ENCODE assay signal across 24 mouse cellular contexts in genomic region chr9:7769081-7769480, GRCm38 (mm10). TPM values are rescaled to one million over a fixed set of nuclear protein-coding genes. Genes with fewer than 3 reads are reported as not detected.
DNase-seq lines count a peak whose midpoint lies in the region; ATAC-seq and TF ChIP-seq lines count a peak whose summit lies in the region.
"Had no signal": no experiment of that assay in that cellular context is flagged by ENCODE, and none has a peak within 500 bp of the region (broad histone marks: within the 10 kb centered on the region; RNA-seq: fewer than 3 reads in every experiment).

No protein-coding gene starts in this region.

- peaks cover 6% of the 10 kb centered on the region; the same call in 1 of the 2 replicates for H3K4me1 ChIP-seq in lung, postnatal 0 days (ENCODE audit: insufficient read depth, low read depth, low read length)
- H3K4me1 ChIP-seq in heart, embryonic 16.5 days (ENCODE audit: control insufficient read depth, insufficient read depth, low read length): peaks cover 55% of the 10 kb centered on the region

- no peaks in the 10 kb centered on the region for H3K9me3 ChIP-seq in lung, postnatal 0 days (ENCODE audit: low read length)
- H3K9me3 ChIP-seq in heart, embryonic 16.5 days (replicated peaks; ENCODE audit: control insufficient read depth, low read length): no peaks in the 10 kb centered on the region
- H3K9me3 ChIP-seq: forebrain, embryonic 13.5 days; lung, embryonic 15.5 days; midbrain, embryonic 12.5 days; neural tube, embryonic 13.5 days had no signal

- H3K27me3 ChIP-seq in lung, postnatal 0 days (replicated peaks; ENCODE audit: insufficient read depth, low read length): no peaks in the 10 kb centered on the region
- H3K27me3 ChIP-seq in heart, embryonic 16.5 days (ENCODE audit: control insufficient read depth, insufficient read depth, low read length): no peaks in the 10 kb centered on the region
- H3K27me3 ChIP-seq: forebrain, embryonic 13.5 days; lung, embryonic 15.5 days; midbrain, embryonic 12.5 days; neural tube, embryonic 13.5 days had no signal

- 60% methylated on average over 4 of the region's 4 CpGs for WGBS in lung, postnatal 0 days
- 64% methylated on average over 4 of the region's 4 CpGs for WGBS in heart, embryonic 16.5 days

- DNase-seq in lung, postnatal 0 days (ENCODE audit: low spot score): no peak
- DNase-seq in lung, postnatal 25 days (ENCODE audit: low spot score): no peak
- DNase-seq in thymus, postnatal 14 days: peak; percentile 47
- no peak for DNase-seq in thymus, postnatal 36 days
- peak; percentile 26 for DNase-seq in heart, postnatal 4 days
- DNase-seq in cerebellum, postnatal 10 days: no peak
- DNase-seq: adrenal gland, postnatal 36 days; B cell, adult 2 months; cerebellum, adult 8-10 months; cerebellum, postnatal 36 days; gastrocnemius, postnatal 25 days; kidney, adult 9 months; kidney, postnatal 25 days; liver; thymus, postnatal 25 days had no signal

- H3K27ac ChIP-seq in lung, postnatal 0 days (ENCODE audit: low read length): no peak overlapping the region
- peak overlapping the region; percentile 17; the same call in 1 of the 2 replicates for H3K27ac ChIP-seq in heart, embryonic 16.5 days (ENCODE audit: low read length)
- H3K27ac ChIP-seq: forebrain, embryonic 13.5 days; hindbrain, embryonic 14.5 days; liver, embryonic 14.5 days; lung, embryonic 15.5 days; midbrain, embryonic 12.5 days; neural tube, embryonic 13.5 days had no signal

- H3K36me3 ChIP-seq in lung, postnatal 0 days (ENCODE audit: insufficient read depth, low read length): 0 out of 2 replicates have a peak, but pooled peaks cover 5% of the 10 kb centered on the region
- H3K36me3 ChIP-seq in heart, embryonic 16.5 days (ENCODE audit: control insufficient read depth, insufficient read depth): peaks cover 9% of the 10 kb centered on the region; the same call in 1 of the 2 replicates

- no peak overlapping the region for H3K4me3 ChIP-seq in lung, postnatal 0 days (ENCODE audit: low read depth, low read length)
- H3K4me3 ChIP-seq in heart, embryonic 16.5 days (ENCODE audit: low read length): no peak overlapping the region
- H3K4me3 ChIP-seq: forebrain, embryonic 13.5 days; lung, embryonic 15.5 days; midbrain, embryonic 12.5 days; myocyte; neural tube, embryonic 13.5 days had no signal

- no peak overlapping the region for H3K4me2 ChIP-seq in lung, postnatal 0 days (replicated peaks; ENCODE audit: low read depth, low read length)
- no peak overlapping the region for H3K4me2 ChIP-seq in heart, embryonic 16.5 days (ENCODE audit: low read depth, low read length)
- H3K4me2 ChIP-seq: forebrain, embryonic 13.5 days; hindbrain, embryonic 14.5 days; lung, embryonic 15.5 days; midbrain, embryonic 12.5 days; neural tube, embryonic 13.5 days had no signal

- H3K9ac ChIP-seq in lung, postnatal 0 days (replicated peaks; ENCODE audit: low read depth): no peak overlapping the region
- no peak overlapping the region for H3K9ac ChIP-seq in heart, embryonic 16.5 days (ENCODE audit: low read length)
- H3K9ac ChIP-seq: forebrain, embryonic 13.5 days; hindbrain, embryonic 14.5 days; liver, embryonic 14.5 days; lung, embryonic 15.5 days; midbrain, embryonic 12.5 days; neural tube, embryonic 13.5 days had no signal

- no peak for TF ChIP-seq CTCF in lung, postnatal 0 days (IDR thresholded peaks at IDR 0.05)

- TF ChIP-seq EP300 in lung, postnatal 0 days (IDR thresholded peaks at IDR 0.05): no peak

- peak; percentile 22; the same call in 1 of the 2 replicates for ATAC-seq in lung, postnatal 0 days
- no peak for ATAC-seq in heart, embryonic 16.5 days (replicated peaks; ENCODE audit: extremely low read depth, insufficient read depth, low FRiP score)
- ATAC-seq: forebrain, embryonic 13.5 days; intestine, postnatal 0 days had no signal

RNA-seq across cellular contexts. Expression of gene Tmem123, which starts 5.2 kb away (rescaled TPM):
- polyA plus RNA-seq in lung, postnatal 0 days (2015; fragmentation: Nextera tagmentation; extraction: Ambion mirVana): 99.5 and 112 TPM in 2 replicates
- polyA plus RNA-seq in heart, embryonic 16.5 days (2015; fragmentation: Nextera tagmentation; extraction: Ambion mirVana): 89.0 and 104 TPM in 2 replicates
- 10 to 100 TPM; 62.0 to 67.2 TPM for total RNA-seq in heart, postnatal 4 days (2021)

Comparison
In these comparisons a context has a peak if more than half of its experiments do, and no peak if none do; other contexts are left out.
1. DNase-seq: peak in thymus, postnatal 14 days (single experiment) and heart, postnatal 4 days (single experiment); none in lung, postnatal 0 days (single experiment), lung, postnatal 25 days (single experiment), thymus, postnatal 36 days (0 of 2) and cerebellum, postnatal 10 days (0 of 2).